ENCODE assay signal across 15 mouse cellular contexts in genomic region chr5:77499949-77500460, GRCm38 (mm10).
"Had no signal": no experiment of that assay in that cellular context is flagged by ENCODE, and none has a peak within 500 bp of the region (broad histone marks: within the 10 kb centered on the region; RNA-seq: fewer than 3 reads in every experiment).

No protein-coding gene starts in this region.

- H3K4me2 ChIP-seq: kidney, embryonic 15.5 days; limb, embryonic 13.5 days; midbrain, embryonic 12.5 days; neural tube, embryonic 13.5 days had no signal

- H3K9me3 ChIP-seq: kidney, embryonic 15.5 days; limb, embryonic 13.5 days; midbrain, embryonic 12.5 days; neural tube, embryonic 13.5 days had no signal

- ATAC-seq: intestine, embryonic 16.5 days; midbrain, embryonic 16.5 days had no signal

- H3K27ac ChIP-seq: kidney, embryonic 15.5 days; limb, embryonic 13.5 days; liver, embryonic 14.5 days; midbrain, embryonic 12.5 days; neural tube, embryonic 13.5 days had no signal

- H3K27me3 ChIP-seq: kidney, embryonic 15.5 days; limb, embryonic 13.5 days; midbrain, embryonic 12.5 days; neural tube, embryonic 13.5 days had no signal

- H3K36me3 ChIP-seq: kidney, embryonic 15.5 days; limb, embryonic 13.5 days; midbrain, embryonic 12.5 days; neural tube, embryonic 13.5 days had no signal

- H3K4me1 ChIP-seq: limb, embryonic 13.5 days had no signal

- H3K9ac ChIP-seq: kidney, embryonic 15.5 days; limb, embryonic 13.5 days; liver, embryonic 14.5 days; midbrain, embryonic 12.5 days; neural tube, embryonic 13.5 days had no signal

- H3K4me3 ChIP-seq: kidney, embryonic 15.5 days; limb, embryonic 13.5 days; midbrain, embryonic 12.5 days; neural tube, embryonic 13.5 days had no signal

- DNase-seq: kidney, adult 2 months; kidney, postnatal 14 days; lung, adult 18-20 months; retina, postnatal 1 day; right cerebral cortex, postnatal 4 days; spleen, adult 18-20 months; thymus, adult 2 months; thymus, postnatal 25 days had no signal
